Mouse (Mus musculus): ENCODE results near the gene Rnf187.

GRCm38 (mm10) chr11:58955868-58956257 lies 17.1 kb upstream of the Rnf187 start:
- no peak for TF ChIP-seq POLR2A (IDR thresholded peaks at IDR 0.05; ENCODE audit: control insufficient read depth in 1 of 2, insufficient read depth in 1 of 2, low read depth in 1 of 2, low read length in 2 of 2, poor library complexity in 1 of 2)
- no peak for TF ChIP-seq KAT2A (conservative IDR thresholded peaks at IDR 0.05; ENCODE audit: low read depth, low read length)
- no peak for TF ChIP-seq RCOR1 (IDR thresholded peaks at IDR 0.05; ENCODE audit: low read depth, low read length)

All from MEL (cell line).